Mouse (Mus musculus) retina, embryonic 14.5 days (tissue): ENCODE measurements at regions not wholly inside any gene's neighbourhood (a gene's known extent, or its start where the extent isn't known, plus 50 kb on each side); places are given as distances from the start of the nearest gene placed in this dataset.

ENCODE experiments used
- DNase-seq: peaks from one replicate; pipeline ENCODE4 v3.0.0-alpha.2; 2015; ENCODE audit warnings: low spot score

GRCm38 (mm10) chr12:57809961-57810360 lies 246.0 kb downstream of the Ttc6 start:
- no peak for DNase-seq

GRCm38 (mm10) chr12:57823809-57824208 lies 259.9 kb downstream of the Ttc6 start:
- DNase-seq, result no peak

- DNase-seq, result peak; percentile 83
These were observed 261.8 kb downstream of the Ttc6 start for GRCm38 (mm10) chr12:57825754-57826153.

- no peak for DNase-seq
These were observed 278.9 kb downstream of the Ttc6 start for GRCm38 (mm10) chr12:57842813-57843212.

GRCm38 (mm10) chr12:57871028-57871427 lies 307.1 kb downstream of the Ttc6 start:
- DNase-seq, result no peak

- DNase-seq, result no peak
These were observed 320.6 kb upstream of the Sstr1 start for GRCm38 (mm10) chr12:57890783-57891478.

- DNase-seq, result no peak
These were observed 320.0 kb upstream of the Sstr1 start for GRCm38 (mm10) chr12:57891556-57891955.

- no peak for DNase-seq
These were observed 313.8 kb upstream of the Sstr1 start for GRCm38 (mm10) chr12:57897751-57898250.

- DNase-seq, result no peak
These were observed 306.9 kb upstream of the Sstr1 start for GRCm38 (mm10) chr12:57904658-57905057.

GRCm38 (mm10) chr12:57918211-57918610 lies 293.4 kb upstream of the Sstr1 start:
- DNase-seq, result no peak

- DNase-seq, result no peak
These were observed 289.5 kb upstream of the Sstr1 start for GRCm38 (mm10) chr12:57922031-57922430.

GRCm38 (mm10) chr12:57924422-57924821 lies 287.1 kb upstream of the Sstr1 start:
- no peak for DNase-seq

- DNase-seq, result no peak
These were observed 284.7 kb upstream of the Sstr1 start for GRCm38 (mm10) chr12:57926886-57927285.

- no peak for DNase-seq
These were observed 283.5 kb upstream of the Sstr1 start for GRCm38 (mm10) chr12:57928030-57928429.

GRCm38 (mm10) chr12:57931856-57932255 lies 279.7 kb upstream of the Sstr1 start:
- DNase-seq, result no peak

- DNase-seq, result no peak
These were observed 261.7 kb upstream of the Sstr1 start for GRCm38 (mm10) chr12:57949886-57950285.

GRCm38 (mm10) chr12:57958527-57958926 lies 253.0 kb upstream of the Sstr1 start:
- no peak for DNase-seq

GRCm38 (mm10) chr12:57960171-57960570 lies 251.4 kb upstream of the Sstr1 start:
- no peak for DNase-seq

- DNase-seq, result no peak
These were observed 242.4 kb upstream of the Sstr1 start for GRCm38 (mm10) chr12:57969168-57969567.

GRCm38 (mm10) chr12:57970163-57970562 lies 241.4 kb upstream of the Sstr1 start:
- no peak for DNase-seq

- DNase-seq, result no peak
These were observed 239.1 kb upstream of the Sstr1 start for GRCm38 (mm10) chr12:57972484-57972883.
